Mouse (Mus musculus): ENCODE measurements at regions not wholly inside any gene's neighbourhood (a gene's known extent, or its start where the extent isn't known, plus 50 kb on each side); places are given as distances from the start of the nearest gene placed in this dataset.

DNA sequence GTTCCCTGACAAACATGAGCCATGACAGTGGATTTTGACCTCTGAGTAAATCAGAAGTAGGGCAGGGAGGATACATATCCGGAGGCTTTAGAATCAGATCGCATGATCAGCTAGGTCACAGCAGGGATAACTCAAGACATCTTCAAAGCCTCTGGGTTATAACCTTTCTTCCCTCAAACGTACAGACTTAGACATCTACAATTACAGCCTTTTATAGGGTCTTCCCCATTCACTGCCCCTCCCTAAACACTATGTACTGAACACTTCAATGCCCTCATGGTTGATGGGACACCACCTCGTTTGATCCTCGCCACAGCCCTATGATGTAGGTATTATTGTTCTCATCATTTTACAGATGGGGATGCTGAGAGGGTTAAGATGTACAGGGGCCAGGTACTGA, 163.8 kb upstream of the Mpped2 start:
- ATAC-seq (replicated peaks; ENCODE audit: poor library complexity), result no peak

DNA sequence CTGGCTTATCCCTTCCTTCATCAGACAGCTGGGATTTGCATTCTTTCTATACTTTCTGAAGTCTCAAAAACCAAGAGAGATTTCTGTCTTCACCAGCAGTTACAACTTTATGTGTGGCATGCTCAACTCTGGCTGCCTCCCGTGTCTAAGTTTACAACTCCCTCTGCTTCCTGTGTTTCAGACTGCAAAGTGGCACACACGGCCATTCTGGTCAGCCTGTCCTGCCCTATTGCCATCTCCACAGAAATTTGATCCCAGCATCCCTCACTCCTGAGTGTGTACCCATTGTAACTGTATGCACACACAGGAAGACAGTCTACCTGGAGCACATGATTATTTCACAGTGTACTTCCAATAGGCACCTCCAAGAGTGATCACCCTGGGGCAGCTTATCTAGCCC, 163.3 kb upstream of the Mpped2 start:
- ATAC-seq (replicated peaks; ENCODE audit: poor library complexity), result no peak

DNA sequence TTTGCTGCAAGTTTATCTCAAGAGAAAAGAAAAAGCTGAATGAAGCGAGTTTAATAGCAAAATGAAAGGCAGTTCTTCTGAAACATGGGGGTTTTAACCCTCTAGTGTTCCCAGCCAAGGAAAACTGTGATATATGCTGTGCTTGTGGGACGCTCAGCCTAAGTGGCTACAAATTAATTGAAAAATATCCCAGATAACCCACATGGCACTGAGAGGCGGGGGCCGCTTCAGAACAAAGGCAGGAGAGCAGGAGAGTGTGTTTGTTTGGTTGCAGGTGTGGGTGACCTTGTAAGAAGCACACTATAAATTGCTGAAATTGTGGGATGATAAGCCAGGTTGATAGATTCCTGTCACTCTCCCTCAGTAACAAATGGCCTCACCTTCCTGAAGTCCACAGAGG, 154.7 kb upstream of the Mpped2 start:
- ATAC-seq (replicated peaks; ENCODE audit: poor library complexity), result no peak

DNA sequence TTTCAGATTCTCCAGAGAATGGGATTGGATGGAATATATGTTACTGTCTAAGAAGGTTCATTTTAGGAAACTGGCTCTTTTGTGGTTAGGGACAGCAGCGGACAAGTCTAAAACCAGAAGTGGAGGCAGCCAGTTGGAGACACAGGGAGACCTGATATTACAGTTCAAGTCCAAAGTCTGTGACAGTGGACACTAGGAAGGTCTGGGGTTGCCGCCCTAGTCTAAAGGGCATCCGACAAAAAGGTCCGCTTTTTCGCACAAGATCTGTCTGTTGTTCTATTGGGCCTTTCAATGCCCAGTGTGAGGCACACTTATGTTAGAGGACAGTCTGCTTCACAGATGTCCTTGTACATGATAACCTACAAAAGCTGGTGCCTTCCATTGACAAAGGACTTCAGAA, 152.9 kb upstream of the Mpped2 start:
- ATAC-seq (replicated peaks; ENCODE audit: poor library complexity), result no peak

DNA sequence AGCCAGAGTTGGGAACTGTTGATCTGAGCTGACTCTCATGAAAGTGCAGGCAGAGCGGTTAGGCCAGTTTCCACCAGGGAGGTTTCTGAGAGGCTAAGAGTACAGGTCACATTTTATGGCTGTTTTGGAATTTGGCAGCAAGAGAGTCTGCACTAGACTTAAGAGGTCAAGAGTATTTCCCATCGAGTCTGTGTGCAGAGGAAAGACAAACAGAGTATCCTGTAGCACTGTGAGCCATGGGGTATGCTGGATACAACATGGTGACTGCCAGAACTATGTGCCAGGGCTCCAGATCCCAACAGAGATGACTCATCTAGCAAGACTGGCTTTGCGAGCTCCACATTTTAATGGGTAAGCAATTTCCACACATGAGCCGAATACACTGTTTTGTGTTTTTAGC, 146.0 kb upstream of the Mpped2 start:
- no peak for ATAC-seq (replicated peaks; ENCODE audit: poor library complexity)

DNA sequence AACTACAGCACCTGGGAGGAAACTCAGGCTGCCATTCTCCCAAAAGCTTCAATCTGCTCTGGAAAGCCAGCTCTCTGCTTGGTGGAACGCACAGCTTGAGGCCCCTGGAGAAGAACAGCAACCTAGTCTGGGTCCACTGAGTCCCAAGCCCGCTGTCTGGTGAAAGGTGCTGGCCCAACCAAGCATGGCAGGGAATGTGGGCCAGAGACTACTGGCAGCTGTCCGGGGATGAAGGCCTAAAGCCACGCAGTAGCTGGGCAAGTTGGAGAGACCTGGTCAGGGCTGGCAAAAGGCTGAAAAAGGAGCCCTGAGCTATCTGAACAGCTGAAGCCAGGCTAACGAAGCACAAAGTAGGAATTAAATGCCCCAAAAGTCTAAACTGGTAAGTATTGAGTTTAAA, 139.4 kb upstream of the Mpped2 start:
- ATAC-seq (replicated peaks; ENCODE audit: poor library complexity), result no peak

DNA sequence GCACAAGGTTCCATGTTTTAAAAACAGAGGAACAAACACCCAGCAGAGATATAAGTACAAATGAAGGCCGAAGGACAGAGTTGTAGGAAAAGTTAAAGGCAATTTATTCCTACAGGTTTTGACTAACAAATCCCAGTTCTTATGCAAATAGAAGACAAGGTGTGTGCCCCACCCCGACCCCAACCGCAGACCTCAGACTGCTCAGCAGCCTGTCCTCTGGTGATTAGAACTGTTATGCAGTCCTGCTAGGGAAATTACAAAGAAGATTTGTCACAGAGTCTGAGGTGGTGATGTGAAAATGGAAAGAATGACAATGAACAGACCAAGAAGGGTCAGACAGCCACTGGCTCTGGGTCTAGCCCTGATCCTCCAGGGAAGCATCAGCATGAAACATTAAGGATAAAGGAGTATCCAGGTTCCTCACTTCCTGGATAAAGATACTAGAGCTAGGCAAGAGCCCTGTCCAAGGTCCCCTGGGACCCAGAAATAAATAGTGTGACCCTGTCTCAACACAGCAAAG, 131.4 kb upstream of the Mpped2 start:
- no peak for ATAC-seq (replicated peaks; ENCODE audit: poor library complexity)

DNA sequence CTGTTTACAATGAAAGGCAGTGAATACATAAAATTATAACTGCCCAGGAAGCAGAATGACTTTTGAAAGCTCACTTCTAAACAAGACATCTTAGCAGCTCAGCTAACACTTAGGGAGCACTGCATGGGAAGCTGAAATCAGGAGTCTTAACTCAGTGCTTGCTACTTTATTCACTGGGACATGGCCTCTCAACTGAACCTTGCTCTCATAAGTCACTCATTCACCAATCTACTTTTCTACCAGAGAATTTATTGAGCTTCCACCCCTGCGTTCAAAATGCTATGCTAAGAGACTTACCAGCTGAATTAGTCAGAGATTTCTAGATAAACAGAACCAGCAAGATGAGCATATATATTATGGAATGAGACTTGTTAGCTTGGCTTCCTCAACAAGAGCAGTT, 122.8 kb upstream of the Mpped2 start:
- ATAC-seq (replicated peaks; ENCODE audit: poor library complexity), result no peak

DNA sequence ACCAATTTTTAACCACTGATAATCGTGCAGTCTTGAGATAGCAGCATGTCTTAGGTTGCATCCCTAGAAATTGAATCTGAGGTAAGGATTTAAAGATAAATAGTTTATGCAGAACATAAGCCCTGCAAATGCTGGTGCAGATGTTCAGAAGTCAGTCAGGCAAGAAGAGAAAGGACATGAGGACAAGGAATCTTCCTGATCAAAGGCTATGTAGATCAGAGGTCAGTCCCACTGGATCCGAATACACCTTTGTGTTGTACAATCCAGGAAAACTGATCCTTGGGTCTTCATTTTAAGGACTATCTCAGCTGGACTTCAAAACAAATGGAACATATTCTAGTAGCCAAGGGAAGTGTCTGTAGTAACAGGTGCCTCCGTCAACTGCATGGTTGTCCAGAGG, 121.7 kb upstream of the Mpped2 start:
- ATAC-seq (replicated peaks; ENCODE audit: poor library complexity), result no peak

DNA sequence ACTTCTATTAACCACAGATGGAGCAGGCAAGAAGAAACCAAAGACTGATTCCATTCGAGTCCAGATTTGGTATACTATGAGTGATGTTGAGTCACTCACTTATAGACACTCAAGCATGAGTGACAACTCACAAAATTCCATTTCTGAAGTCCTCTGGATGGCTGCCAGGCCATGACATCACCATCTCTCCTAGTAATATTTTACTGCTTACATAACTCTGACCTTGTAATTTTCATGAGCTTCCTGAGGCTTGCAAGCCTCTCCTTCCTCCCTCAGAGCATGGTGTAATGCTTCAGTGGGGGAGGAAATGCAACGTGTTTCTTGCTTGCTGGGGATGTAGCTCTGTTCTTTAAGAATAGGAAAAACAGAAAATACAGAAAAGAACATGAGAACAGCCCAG, 121.2 kb upstream of the Mpped2 start:
- no peak for ATAC-seq (replicated peaks; ENCODE audit: poor library complexity)

DNA sequence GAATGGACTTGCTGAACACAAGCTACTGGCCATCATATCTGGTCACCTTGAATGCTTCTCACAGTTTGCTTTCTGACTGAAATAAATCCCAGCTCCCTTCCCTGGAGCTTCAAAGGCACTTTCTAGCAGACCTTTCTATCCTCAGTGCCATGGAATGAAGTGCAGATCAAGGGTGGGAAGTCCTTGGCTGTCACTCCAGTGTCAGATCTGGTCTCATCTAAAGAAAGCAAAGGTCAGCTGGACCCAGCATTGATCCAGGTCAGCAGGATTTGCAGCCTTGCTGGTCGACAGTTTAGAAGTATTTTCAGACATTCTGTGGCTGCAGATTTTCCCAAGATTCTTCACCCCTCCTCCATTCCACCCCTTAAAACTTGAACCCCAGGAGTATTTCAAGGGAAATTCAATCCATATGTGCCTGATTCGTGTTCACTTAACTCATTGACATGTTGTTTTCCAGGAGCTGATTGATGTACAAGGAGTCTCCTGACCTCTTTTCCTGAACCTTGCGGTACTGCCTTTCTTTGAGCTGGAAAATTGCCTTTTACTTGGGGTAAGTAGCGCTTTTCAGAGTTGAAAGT, 116.2 kb upstream of the Mpped2 start:
- ATAC-seq (replicated peaks; ENCODE audit: poor library complexity), result no peak

DNA sequence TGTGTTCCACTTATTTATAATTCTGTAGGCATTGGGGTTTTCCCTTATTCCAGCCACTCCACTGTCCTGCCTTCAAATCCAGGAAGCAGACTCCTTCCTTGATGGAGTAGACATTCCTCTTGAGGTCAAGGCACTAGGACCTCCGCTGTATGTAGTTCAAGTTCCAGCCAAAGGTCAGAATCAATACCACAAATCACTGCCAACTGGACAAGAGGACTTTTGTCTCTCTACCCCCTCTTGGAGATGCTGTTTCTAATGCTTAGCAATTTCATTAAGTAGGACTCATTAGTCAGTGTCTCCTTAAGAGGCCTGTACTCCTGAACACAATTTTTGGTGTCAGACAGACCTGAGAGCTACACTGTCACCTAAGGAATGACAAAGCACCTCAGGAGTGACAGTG, 115.0 kb upstream of the Mpped2 start:
- no peak for ATAC-seq (replicated peaks; ENCODE audit: poor library complexity)

DNA sequence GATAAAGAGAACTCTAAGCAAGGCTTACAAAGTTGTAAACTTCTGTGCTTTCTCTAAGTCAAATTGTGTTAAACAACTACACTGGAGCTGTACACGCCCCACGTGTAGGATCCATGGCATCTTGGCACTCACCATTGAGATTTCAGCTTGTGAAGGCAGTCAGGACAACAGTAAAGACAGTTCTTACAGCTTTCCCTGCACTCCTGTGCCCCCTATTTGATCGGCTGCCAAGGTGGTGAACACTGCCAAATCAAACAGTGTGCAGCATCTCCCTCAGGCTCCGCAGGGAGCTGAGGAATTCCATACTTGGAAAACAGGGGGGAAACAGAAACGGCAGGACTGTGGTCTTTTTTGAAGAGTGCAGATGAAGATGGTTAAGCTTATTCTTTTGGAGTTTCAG, 112.4 kb upstream of the Mpped2 start:
- ATAC-seq (replicated peaks; ENCODE audit: poor library complexity), result no peak

DNA sequence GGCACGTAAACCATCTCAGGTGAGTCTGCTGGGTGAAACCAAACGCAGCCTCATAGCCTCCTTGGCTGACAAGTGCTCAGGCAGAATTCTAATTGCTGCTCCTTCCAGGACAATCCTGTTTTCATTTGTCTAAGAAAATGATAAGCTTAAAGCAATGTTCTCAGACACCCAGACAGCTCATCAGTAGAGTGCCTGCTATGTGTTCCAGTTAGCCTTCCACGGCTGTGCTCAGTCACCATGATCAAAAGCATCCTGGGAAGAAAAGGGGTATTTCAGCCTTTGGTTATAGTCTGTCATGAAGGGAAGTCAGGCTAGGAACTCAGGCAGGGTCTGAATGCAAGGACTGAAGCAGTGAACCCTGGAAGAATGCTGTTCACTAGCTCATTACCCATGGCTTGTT, 71.8 kb upstream of the Mpped2 start:
- ATAC-seq (replicated peaks; ENCODE audit: poor library complexity), result no peak

DNA sequence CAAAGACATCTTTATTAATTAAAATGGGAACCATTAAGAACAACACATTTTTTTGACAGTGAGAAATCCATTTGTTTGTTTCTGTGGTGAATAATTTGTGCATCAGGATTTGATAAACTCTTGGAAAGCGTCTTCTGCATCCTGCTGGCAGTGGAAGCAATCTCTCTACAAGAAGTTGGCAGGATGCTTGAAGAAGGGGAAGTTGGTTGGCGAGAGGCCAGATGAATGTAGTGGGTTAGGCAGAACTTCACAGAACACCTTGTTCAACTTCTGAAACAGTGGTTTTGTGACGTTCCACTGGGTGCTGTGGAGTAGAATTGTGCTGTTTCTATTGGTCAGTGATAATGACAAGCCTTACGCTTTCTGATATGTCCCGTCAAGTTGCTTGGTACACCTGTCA, 70.7 kb upstream of the Mpped2 start:
- no peak for ATAC-seq (replicated peaks; ENCODE audit: poor library complexity)

DNA sequence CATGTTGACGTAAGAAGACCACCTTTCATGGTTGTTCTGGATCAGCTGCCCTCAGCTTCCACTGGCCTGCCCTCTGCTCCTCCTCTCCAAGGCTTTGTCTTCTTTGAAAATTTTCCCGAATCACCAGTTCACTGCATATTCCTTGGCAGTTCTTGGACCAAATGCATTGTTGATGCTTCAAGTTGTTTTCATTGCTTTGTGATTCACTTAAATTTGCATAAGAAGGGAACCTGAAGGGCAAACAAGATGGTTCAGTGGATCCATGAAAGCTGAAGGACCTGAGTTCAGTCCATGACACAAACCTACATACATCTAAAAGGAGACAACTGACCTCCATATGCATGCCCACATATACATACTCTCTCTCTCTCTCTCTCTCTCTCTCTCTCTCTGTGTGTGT, 69.4 kb upstream of the Mpped2 start:
- no peak for ATAC-seq (replicated peaks; ENCODE audit: poor library complexity)

DNA sequence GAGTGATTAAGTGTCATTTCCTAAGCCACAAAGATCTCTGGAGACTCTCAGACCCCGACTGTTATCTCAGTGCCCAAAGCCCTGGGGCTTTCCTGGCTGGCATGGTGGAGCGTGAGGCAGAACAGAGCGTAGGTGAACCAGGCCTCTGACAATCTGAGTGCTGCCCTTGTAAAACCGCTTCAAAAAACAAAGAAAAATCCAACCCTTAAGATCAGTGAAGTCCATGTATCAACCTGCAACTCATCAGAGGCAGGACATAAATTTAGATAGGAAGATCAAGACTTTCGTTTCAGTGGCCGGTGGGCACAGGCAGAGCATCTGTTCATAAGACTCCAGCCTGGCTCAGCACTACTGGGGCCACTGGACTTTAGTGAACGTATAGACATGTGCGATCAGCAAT, 61.1 kb upstream of the Mpped2 start:
- no peak for ATAC-seq (replicated peaks; ENCODE audit: poor library complexity)

Data from megakaryocyte progenitor cell, adult 5-6 weeks (primary cell).